Mouse (Mus musculus) thymus, adult 2 months (tissue): ENCODE measurements around the gene Npff.

Experiments
- CTCF ChIP-seq: fragments of 200-500 bp; IDR thresholded peaks from 2 replicates; pipeline ENCODE4 v1.5.1; 2012; ENCODE audit warnings: mild to moderate bottlenecking, control low read depth, low read length, moderate library complexity, borderline replicate concordance; ENCODE audit not compliant: control insufficient read depth, poor library complexity, insufficient read depth; ENCODE audit errors: extremely low read depth
- POLR2A ChIP-seq: fragments of 200-500 bp; IDR thresholded peaks from 2 replicates; pipeline ENCODE4 v1.6.1; 2012; ENCODE audit warnings: mild to moderate bottlenecking, low read length, control low read depth, moderate library complexity; ENCODE audit not compliant: control insufficient read depth, poor library complexity, insufficient read depth; ENCODE audit errors: extremely low read depth

DNA sequence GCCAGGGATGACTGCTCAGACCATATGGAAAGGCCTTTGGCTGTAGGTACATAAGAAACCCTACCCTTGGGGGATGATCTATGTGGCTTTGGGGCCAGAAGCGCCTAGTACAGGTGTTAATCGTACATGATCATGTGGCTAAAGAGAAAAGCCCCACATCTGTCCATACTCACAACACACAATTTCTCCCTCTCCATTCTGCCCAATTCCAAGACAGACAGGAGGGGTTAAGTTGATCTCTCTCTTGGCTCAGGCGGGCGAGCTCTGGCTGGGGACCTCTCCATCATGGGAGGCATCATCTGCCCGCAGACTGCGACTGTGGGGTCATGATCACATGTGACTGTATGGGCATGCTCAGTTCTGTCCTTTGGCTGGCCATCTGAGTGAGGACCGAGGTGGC is 9.2 kb upstream of the Npff start:
- TF ChIP-seq CTCF (no peak), POLR2A (no peak)
